Mouse (Mus musculus): ENCODE measurements around the gene Mrpl4.

DNA sequence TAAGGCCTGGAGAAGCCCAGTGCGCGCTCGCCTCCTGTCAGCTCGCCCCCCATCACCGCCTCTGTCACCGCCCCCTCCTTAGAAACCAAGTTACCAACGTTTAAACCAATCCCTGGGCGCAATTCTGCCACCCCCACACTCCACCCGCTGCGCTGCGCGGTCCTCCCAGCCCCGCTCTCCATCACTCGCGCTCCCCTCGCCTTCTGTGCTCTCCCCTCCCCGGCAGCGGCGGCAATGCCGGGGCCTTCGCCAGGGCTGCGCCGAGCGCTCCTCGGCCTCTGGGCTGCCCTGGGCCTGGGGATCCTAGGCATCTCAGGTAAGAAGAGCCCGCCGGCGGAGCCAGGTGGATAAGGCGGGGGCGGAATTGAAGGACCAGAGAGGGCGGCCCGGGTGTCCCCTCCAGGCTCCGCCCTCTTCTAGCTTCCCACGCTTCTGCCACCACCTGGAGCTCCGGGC lies 29.4 kb downstream of the Mrpl4 start, which contains the start of gene Icam5:
- no peak for TF ChIP-seq POLR2AphosphoS2 (IDR thresholded peaks at IDR 0.05; ENCODE audit: low read depth, low read length)
- TF ChIP-seq BHLHE40 (IDR thresholded peaks at IDR 0.05; ENCODE audit: low read depth, low read length) = no peak
- no peak for TF ChIP-seq MAFK (IDR thresholded peaks at IDR 0.05; ENCODE audit: insufficient replicate concordance, low read length)
- no peak for TF ChIP-seq CTCF (conservative IDR thresholded peaks at IDR 0.05 in 1 of 2, IDR thresholded peaks at IDR 0.05 in 1 of 2; ENCODE audit: low read depth in 2 of 2, low read length in 2 of 2)
- TF ChIP-seq POLR2A (IDR thresholded peaks at IDR 0.05; ENCODE audit: low read depth, low read length) = no peak
- TF ChIP-seq CHD2 (IDR thresholded peaks at IDR 0.05; ENCODE audit: low read length) = no peak
- TF ChIP-seq EP300 (IDR thresholded peaks at IDR 0.05; ENCODE audit: low read length) = no peak
- no peak for TF ChIP-seq HCFC1 (IDR thresholded peaks at IDR 0.05; ENCODE audit: low read depth, low read length)
- TF ChIP-seq ZC3H11A (IDR thresholded peaks at IDR 0.05; ENCODE audit: low read depth, low read length) = no peak
